Mouse (Mus musculus): Measurements from ENCODE around the gene Aplf.

DNA sequence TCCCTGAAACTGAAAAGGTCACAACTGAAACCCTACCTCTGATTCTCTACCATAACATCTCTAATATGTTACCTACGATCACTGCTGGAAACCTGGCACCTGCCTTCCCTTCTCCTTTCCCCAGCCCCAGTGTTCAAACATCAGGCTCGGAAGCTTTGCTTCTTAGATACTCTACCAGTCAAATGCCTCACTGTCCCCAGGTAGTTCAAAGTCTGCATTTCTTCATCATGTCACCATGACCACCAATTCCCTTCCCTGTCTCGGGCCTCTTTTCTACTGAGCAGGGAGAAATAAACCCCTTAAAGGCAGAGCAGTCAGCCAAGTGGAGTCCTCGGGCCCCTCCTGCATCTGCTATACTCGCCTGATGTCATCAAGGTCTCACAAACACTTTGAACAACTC, 20.2 kb downstream of the Aplf start:
- TF ChIP-seq CTCF (IDR thresholded peaks at IDR 0.05; ENCODE audit: low read depth) (no peak), EP300 (IDR thresholded peaks at IDR 0.05; ENCODE audit: low read depth) (no peak)
